Mouse (Mus musculus) adrenal gland, postnatal 10 days (tissue): Measurements from ENCODE around the gene Gm20715. TPM values are rescaled to one million over a fixed set of nuclear protein-coding genes. Genes with fewer than 3 reads are reported as not detected.
"Not testable (repeated sequence)": the region's sequence is repeated elsewhere in the genome, so short reads cannot be mapped to it uniquely, and the experiment has no call there.

Source experiments
- DNase-seq: peaks from one replicate; pipeline ENCODE4 v3.0.0; 2021; ENCODE audit warnings: mixed read lengths
- total RNA-seq, 2 experiments: library from RNA; stranded (reverse); gene quantifications; 2 replicates each; pipeline ENCODE4 v1.2.3; 2021

Gene Gm20715
- total RNA-seq, 2 experiments from 2014 or later, result 0.09 TPM; not detected in 1

DNA sequence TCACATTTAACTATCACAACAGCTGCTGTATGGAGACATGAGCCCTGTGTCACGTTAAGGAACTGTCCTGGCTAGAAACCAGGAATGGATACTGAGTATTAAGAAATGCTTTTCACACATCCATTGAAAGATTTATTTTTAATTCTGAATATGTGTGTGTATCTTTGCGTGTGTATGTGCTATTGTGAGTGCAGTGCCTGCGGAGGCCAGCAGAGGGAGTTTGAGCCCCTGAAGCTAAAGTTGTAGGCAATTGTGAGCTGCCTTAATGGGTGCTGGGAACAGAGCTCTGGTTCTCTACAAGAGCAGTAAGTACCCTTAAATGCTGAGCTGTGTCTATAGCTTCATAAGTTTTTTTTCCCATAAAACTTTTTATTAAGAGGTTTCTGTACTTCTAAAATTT lies 19.3 kb downstream of the Gm20715 start:
- DNase-seq, result no peak

DNA sequence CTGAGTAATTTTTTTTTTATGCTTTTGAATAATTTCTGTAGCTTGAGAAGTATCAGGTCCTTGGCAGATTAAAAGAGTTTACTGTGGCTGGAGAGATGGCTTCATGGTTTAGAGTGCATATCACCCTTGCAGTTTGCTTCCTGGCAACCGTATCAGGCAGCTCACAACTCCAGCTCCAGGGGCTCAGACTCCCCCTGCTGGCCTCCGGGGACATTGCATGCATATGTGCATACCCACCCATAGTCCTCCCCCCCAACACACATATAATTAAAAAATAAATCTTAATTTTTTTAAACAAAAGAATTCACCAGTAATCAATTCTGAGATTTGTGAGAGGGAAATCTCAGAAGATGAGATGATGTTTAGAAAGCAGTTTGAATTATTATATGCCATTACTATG lies 20.3 kb downstream of the Gm20715 start:
- DNase-seq, result peak; percentile 33

DNA sequence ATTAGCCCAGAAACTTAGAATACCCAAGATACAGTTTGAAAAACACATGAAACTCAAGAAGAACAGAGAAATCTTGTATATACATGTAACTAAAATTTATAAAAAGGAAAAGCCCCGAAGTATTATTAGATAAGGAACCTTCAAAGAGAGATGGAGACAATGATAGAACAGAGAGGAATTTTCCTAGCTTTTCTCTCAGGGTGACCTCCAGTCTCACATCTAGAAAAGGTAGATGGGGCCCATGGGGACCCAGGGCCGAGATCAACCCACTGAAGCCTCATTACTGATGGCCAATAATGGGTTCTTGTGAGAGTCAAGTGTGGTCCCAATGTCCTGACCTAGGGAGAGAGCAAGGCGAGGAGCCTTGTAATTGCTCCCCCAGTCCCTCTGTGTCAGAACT lies 28.3 kb downstream of the Gm20715 start, which contains the start of gene Olfr1344:
Gene Olfr1344, plus strand, starts transcription at position 301 of the 400 bp plus-strand sequence.
- DNase-seq, result no peak

DNA sequence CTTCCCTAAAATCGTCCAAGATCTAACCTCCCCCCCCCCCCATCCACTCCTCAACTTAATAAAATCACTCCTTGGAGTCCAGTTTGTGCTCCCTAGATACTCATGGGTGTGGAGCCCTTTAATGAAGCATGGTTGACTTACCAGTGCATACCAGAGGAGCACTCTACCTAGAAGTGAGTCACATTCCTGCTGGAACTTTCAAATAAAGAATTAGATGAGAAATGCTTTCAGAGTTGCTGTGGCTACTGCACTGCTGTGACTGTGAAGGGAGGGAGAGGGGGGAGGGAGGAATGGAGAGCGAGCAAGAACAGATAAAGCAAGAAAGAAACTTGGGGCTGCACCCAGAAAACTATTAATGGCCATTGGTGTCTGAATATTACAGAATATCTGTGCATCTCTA lies 31.1 kb downstream of the Gm20715 start:
- no peak for DNase-seq

DNA sequence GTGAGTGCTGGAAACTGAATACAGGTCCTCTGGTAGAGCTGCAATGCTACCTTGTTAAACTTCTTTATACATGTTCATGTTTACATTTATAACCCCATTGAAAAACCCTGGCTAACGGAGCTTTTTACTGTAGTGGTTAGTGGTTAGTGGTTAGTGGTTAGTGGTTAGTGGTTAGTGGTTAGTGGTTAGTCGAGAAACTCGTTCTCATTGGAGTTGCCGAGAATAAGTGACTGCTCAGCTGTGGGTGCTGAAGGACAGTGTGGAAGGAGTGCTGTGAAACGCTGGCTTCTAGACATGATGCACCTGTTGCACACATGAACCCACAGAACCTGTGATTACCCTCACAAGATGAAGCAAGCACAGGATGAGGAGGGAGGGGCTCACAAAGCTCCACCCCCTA lies 37.7 kb downstream of the Gm20715 start:
- DNase-seq, result no peak

DNA sequence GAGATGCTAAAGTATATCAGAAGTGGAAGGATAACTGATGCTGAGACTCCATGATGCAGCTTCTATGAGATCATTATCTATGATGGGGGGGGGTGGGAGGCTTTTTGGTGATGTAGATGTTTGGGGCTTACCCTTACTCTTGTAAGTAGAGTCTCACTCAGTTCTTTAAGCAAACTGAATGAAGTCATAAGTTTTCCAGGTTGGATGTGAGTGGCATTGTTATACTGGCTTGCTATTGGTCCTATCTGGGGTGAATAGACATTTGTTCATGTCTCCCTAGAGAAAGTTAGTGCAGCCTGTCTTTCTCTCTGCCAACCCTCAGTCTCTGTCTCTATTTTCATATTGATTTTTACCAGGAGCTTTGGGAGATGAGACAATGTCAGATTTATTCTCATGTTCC lies 45.8 kb downstream of the Gm20715 start, which contains the start of gene Olfr1336:
Gene Olfr1336, plus strand, starts transcription at position 301 of the 400 bp plus-strand sequence.
- DNase-seq, result no peak

- peak; percentile 8 for DNase-seq
These were observed 46.3 kb downstream of the Gm20715 start for GRCm38 (mm10) chr7:6456399-6456798.

DNA sequence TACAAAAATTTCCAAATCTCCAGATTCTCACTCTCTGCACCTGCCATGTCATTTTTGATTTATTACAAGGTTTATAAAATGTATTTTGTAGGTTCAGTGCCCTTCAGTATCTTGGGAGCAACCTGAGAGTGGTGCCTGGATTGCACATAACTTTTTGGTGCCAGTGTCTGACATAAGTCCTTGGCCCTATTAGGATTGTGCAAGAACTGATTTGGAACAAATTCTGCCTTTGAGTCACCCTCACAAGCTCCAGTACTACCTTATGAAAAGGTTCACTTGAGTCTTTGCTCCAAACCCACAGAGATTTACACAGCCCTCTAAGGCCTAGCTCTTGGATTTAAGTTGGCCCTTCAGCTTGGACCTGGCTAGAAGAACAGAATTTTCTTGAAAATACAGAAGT lies 56.9 kb downstream of the Gm20715 start, which contains the start of gene Olfr1346:
Gene Olfr1346, plus strand, starts transcription at position 151 of the 400 bp plus-strand sequence.
- DNase-seq, result no peak

DNA sequence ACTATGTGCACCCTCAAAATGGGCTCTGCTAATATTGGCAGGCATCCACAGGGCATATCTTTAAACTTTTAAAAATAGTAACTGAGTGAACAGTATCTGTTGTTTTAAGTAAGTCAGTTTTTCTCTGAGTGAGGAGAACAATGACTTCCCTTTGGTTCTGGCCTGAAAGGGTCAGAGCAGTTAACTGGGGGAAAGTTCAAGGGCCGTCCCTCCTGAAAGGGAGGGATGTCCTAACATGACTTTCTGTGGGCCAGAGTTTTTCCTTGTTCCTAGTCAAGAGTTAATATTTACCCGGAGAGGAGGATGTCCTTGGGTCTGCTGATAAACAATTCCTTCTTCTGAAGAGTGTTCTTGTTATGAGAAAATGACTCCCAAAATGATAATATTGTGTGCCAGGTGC lies 67.6 kb downstream of the Gm20715 start:
- not testable (repeated sequence) for DNase-seq

GRCm38 (mm10) chr7:6486841-6487240 lies 76.8 kb downstream of the Gm20715 start, which contains the start of gene Olfr5:
Olfr5 (minus strand) TSS chr7:6486941.
- no peak for DNase-seq

Other genes starting within 250 kb of the Gm20715 start
- 10 to 100 TPM; 26.4 to 27.9 TPM for gene Zfp444, start 238.1 kb upstream of the Gm20715 start, total RNA-seq
- not detected for gene Galp, start 213.2 kb upstream of the Gm20715 start, total RNA-seq
- gene Zscan5b, start 188.0 kb upstream of the Gm20715 start, total RNA-seq, result not detected
- not detected for gene Epp13, start 157.6 kb upstream of the Gm20715 start, total RNA-seq
- 1 to 10 TPM; 6.4 to 7.8 TPM for gene Zfp667, start 123.7 kb upstream of the Gm20715 start, total RNA-seq
- gene Zfp583, start 79.0 kb upstream of the Gm20715 start, total RNA-seq, result 1 to 10 TPM; 2.7 to 3.1 TPM
- under 1 TPM; 0.87 to 0.91 TPM for gene Gm3854, start 66.5 kb upstream of the Gm20715 start, total RNA-seq
- gene Zfp78, start 47.0 kb upstream of the Gm20715 start, total RNA-seq, result 1 to 10 TPM; 1.1 to 2.6 TPM
- 1 to 10 TPM; 3.9 to 8.9 TPM for gene Zfp28, start 27.0 kb upstream of the Gm20715 start, total RNA-seq
- gene Smim17, start 11.6 kb upstream of the Gm20715 start, total RNA-seq, result under 1 TPM; 0.21 to 0.36 TPM
- not detected for gene Olfr1344, start 28.4 kb downstream of the Gm20715 start, total RNA-seq
- gene Olfr1336, start 45.9 kb downstream of the Gm20715 start, total RNA-seq, result not detected
- gene Olfr1346, start 56.8 kb downstream of the Gm20715 start, total RNA-seq, result not detected
- gene Olfr5, start 76.7 kb downstream of the Gm20715 start, total RNA-seq, result not detected
- not detected for gene Olfr1347, start 89.5 kb downstream of the Gm20715 start, total RNA-seq
- gene Olfr1348, start 98.5 kb downstream of the Gm20715 start, total RNA-seq, result not detected
- gene Olfr1349, start 112.7 kb downstream of the Gm20715 start, total RNA-seq, result not detected
- not detected for gene Olfr1350, start 154.6 kb downstream of the Gm20715 start, total RNA-seq